Mouse (Mus musculus) 416B (cell line): ENCODE data around the gene Pkn1.

Experiments used
- DNase-seq: peaks from one replicate; pipeline ENCODE4 v3.0.0; 2011; ENCODE audit warnings: low read depth

The Pkn1 gene

DNA sequence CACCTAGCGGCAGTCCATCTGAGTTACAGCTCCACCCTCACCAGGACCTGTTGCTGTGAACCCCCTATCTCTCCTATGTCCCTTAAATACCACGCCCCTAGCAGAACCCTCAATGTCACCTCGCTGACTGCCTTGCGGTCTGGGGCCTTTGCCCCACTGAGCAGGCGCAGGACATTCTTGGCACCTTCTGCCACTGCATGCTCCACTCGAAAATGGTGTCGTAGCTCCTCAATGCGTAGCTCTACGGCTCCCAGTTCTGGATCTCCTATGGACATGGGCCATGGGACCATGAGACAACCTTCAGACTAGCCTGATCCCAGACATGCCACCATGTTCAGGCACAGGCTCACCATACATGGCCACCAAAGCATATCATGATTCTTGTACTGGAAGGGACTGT lies 14.5 kb downstream of the Pkn1 start:
- no peak for DNase-seq

DNA sequence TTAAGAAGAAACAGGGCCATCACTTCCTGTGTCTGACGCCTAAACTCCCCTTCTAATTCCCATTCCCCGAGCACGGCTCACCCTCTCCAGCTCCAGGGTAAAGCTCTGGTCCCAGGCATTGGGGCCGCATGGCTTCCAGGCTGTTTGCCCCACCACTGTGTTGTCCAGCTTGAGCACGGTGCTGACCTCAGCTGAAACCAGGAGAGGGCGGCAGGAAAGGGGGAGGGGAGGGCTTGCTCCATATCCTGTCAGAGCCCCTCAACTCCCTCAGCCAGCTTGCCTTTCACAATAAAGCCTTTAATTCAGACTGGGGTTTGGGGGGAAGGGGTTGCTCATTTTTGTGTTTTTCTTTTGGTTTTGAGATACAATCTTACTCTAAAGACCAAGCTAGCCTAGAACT lies 17.9 kb downstream of the Pkn1 start:
- DNase-seq, result peak; percentile 58

DNA sequence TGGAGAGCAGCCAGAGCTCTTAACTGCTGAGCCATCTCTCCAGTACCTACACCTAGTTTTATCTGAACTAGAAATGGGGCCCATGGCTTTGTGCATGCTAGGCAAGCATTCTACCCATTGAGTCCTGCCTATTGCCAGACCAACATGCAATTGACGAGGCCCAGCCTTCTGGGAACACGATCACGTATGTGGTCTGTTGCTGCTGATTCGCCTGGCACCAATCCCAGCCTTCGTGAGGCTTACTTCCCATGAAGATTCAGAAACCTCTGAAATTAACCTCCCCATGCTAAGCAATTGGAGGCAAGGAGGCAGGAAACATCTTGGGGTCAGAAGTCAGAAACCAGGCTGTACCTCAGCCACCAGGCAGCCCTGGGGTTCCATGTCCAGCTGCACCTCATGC lies 18.4 kb downstream of the Pkn1 start:
- DNase-seq, result no peak

DNA sequence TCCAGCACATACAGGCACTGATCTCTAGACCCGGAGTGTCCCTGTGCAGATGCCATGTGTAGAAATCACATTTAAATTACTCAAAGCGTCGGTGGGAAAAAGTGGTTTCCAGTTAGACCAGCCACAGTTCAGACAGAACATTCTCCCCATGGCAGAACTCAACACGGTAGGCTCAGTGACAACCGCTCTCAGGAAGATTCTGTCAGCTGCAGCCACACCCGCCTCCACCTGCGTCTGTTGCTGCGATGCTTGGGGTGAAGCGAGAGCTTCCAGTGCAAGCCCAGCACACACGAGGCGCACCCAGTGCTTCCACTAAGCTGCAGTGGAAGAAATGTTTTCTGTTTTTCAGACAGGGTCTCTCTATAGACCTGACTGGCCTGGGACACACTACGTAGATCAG lies 19.1 kb downstream of the Pkn1 start:
- no peak for DNase-seq

DNA sequence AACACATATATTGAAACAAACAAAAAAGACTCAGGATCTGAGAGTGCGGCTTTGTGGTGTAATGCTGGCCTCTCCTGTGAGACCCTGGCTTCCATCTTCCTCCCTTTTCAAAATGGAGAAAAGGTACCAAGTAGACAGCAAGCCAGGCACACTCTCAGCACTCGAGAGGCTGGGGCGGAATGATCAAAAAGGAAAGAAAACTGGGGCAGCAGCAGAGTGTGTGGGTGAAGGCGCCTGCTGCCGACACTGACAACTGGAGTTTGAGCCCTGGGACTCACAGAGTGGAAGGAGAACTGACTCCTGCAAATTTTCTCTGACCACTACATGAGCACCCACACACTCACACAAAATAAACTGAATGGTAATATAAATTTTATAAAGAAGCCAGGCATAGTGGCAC lies 24.5 kb downstream of the Pkn1 start:
- DNase-seq, result no peak

DNA sequence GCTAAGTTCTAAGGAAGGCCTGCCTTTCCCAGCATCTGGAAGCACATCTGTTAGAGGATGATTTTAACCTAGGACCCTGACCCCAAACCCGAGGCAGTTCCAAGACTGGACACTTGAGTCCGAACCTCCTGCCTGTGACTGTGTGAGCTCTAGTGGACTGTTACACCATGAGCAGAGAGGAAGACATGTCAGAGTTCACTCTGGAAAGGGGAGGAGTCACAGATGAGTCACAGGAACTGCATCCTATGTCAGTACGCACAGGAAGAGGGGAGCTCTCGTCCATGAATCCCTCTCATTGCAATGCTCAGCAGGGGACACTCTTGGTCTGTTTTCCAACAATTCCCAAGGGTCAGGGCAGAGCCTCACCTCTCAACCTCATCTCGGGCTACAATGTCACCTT lies 26.0 kb downstream of the Pkn1 start:
- DNase-seq, result peak; percentile 54

DNA sequence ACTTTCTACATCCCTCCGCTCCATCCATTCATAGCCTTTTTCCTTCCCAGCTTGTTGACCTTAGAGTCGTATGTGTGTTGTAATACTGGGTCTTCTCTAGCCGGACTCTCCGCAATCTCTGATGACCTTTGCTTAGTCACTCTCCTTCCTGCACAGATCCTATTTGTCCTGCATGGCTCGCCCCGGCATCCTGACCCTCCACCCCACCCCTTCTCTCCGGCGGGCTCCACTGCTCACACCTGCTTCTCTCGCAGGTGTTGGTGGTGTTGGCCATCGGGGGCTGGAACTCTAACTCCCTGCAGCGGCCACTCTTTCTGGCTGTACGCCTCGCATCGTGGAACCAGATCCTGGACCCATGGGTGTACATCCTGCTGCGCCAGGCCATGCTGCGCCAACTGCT lies 30.0 kb downstream of the Pkn1 start:
- DNase-seq, result no peak

DNA sequence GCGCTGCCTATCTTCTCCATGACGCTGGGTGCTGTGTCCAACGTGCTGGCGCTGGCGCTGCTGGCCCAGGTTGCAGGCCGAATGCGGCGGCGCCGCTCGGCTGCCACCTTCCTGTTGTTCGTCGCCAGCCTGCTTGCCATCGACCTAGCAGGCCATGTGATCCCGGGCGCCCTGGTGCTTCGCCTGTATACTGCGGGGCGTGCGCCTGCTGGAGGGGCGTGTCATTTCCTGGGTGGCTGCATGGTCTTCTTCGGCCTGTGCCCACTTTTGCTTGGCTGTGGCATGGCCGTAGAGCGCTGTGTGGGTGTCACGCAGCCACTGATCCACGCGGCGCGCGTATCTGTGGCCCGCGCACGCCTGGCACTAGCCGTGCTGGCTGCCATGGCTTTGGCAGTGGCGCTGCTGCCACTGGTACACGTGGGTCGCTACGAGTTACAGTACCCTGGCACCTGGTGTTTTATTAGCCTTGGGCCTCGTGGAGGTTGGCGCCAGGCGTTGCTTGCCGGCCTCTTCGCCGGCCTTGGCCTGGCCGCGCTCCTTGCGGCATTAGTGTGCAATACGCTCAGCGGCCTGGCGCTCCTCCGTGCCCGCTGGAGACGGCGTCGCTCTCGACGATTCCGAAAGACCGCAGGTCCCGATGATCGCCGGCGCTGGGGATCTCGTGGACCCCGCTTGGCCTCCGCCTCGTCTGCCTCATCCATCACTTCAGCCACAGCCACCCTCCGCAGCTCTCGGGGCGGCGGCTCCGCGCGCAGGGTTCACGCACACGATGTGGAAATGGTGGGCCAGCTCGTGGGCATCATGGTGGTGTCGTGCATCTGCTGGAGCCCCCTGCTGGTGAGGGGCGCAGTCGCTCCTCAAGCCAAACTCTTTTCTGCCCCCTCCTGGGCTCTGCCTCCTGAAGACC lies 30.7 kb downstream of the Pkn1 start:
- no peak for DNase-seq

DNA sequence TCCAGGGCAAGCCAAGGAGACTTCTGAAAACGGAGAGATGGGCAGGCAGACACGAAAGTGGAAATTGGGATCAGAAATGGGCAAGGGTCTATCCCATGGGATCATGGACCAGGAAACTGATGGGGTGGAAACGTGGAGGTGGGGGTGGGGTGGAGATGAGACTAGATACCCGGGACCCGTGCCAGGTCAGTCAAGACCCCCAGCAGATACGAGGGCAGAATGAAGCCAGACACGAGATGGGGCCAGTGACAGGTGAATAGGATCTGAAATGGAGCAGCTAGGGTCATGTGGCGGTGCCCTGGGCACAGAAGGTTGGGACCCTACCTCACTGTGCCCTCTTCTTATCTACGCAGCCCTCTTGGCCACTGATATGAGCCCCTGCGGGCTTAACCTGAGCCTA lies 31.5 kb downstream of the Pkn1 start:
- no peak for DNase-seq

DNA sequence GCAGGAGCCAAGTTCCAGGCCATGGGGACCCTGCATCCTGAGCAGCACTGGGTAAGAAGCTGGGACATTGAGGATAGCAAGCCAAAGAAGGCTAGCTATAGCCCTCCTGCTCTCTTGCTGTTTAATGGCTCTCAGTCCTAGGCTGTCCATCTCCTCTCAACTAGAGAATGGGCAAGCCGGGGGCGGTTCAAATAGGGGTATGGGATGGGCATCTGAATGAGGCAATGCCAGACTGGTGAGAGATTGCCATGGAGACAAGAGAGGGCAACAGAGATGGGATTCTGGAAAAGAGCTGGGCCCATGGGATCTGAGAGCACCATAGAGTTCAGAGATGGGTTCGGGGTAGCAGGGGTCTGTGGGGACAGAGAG lies 32.1 kb downstream of the Pkn1 start:
- DNase-seq, result no peak

DNA sequence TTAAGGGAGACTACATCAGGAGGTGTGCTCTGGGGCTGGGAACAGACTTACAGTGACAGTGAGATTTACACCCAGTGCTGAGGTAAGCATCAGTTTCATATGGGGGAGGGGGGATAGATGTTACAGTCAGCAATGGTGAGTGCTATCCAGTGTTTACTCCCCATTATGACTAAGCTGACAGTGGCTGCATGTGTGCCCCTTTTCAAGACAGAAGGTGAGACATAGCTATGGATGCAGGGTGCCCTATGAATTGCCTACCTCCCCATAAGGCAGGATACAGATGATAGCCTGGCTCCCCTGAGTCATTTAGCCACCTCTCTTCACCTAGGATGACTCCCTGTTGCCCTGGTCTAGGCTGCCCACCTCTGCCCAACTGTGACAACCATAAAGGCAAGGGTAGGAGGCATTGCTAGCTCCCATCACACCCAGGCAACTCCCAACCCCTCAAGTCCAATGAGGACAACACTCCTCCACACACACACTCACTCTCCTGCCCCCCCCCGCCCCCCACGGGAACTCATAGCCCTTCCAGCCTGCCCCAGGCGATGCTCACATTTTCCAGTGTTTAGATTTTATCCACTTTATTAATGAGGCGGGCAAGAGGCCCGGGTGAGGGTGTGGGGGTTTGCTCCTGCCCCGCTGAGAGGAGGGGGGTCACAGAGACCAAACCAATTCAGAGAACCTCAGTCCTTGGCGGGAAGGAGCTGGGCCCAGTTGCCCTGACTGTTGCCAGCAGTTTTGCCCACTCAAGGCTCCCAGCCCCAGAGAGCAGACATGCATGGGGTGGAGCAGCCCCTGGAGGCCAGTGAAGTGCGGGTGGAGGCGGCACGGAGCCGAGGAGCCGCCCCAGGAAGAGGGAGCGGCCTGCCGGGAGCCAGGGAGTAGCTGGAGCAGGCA lies 32.8 kb downstream of the Pkn1 start, which contains the start of gene Ptger1:
Gene Ptger1 (plus strand): TSS at position 710 of the 897 bp plus-strand sequence.
- DNase-seq, result no peak

DNA sequence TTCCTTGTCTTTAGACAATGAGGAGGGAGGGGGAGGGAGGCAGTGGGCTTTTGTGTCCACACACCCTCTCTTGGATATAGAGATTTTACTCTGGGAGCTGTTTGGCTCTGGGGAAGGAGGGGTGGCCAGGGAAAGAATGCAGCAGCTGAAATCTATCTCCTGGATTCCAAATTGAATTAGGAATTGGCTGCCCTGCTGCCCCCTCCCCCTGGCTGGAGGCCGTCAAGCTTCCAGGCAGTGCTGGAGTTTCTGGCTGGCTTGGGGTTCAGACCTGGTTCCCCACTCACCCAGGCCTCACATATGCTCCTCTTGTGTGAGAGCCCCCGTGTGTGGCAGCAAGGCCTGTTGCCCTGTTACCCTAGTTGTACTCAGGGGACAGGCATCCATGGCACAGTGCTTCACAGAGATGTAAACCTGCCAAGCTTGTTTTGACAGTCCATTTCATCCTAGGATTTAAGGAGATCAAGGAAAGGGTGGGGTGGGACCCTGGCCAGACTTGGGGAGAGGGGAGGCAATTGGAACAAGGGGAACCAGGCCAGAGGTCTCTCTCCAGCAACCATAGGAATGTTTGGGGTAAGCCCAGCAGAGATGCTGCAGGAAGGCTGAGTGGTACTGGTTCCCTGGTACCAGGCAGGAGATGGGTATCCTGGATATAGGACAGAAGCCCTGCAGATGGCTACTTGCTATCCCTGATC lies 33.9 kb downstream of the Pkn1 start:
- DNase-seq, result no peak

DNA sequence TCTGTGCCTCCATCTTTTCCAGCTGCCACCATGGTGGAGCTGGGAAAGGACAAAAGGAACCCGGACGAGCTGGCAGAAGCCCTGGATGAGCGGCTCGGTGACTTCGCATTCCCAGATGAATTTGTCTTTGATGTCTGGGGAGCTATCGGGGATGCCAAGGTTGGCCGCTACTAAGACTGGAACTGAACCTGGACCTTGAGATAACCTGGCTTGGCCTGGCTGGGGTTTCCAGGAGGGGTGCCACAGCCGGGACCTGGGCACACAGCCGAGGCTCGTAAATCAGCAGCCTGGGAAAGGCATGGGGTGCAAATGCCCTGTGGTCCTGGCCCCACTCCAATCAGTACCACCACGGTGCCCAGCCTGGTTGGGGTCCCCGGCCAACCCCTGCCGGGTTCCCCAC lies 34.9 kb downstream of the Pkn1 start:
- DNase-seq, result no peak

DNA sequence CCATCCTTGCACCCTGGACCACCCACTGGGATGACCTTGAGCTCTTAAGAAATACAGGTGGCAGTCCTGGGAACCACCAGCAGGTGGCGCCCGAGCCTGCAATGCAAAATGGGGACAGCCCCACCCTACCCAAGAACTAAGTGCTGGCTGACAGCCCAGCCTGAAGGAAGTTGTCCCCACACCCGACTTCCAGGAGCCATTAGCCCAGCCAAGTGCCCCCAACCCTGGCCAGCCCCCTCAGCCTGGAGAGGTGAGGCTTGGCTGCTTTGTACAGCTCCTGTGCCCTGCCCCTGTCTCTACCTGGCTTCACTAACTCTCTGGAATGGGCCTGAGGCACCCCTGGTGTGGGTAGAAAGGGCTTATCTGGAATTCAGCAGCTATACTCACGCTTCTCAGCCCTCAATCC lies 36.6 kb downstream of the Pkn1 start:
- DNase-seq, result peak; percentile 92

DNA sequence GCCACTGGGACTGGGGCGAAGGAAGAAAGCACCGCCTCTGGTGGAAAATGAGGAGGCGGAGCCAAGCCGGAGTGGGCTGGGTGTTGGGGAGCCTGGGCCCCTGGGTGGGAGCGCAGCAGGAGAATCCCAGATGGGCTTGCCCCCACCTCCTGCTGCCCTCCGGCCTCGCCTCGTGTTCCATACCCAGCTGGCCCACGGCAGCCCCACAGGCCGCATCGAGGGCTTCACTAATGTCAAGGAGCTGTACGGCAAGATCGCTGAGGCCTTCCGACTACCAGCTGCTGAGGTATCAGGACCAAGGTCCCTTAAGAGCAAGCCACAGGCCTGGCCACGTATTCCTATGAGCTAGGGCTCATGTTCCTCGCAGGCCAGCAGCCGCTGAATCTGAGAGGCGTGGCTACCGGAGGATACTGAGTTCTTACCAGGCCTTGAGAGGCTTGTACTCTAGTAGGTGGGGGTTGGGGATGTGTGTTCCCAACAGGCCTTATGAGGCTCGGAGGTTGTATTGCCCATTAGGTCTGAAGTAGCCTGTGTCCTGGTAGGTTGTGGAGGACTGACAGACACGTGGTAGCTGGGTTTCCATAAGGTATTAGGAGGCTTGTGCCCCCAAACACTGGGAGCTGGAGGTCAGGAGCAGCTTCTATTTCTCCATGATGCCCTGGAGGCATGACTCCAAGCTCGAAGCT lies 37.8 kb downstream of the Pkn1 start:
- DNase-seq, result no peak

DNA sequence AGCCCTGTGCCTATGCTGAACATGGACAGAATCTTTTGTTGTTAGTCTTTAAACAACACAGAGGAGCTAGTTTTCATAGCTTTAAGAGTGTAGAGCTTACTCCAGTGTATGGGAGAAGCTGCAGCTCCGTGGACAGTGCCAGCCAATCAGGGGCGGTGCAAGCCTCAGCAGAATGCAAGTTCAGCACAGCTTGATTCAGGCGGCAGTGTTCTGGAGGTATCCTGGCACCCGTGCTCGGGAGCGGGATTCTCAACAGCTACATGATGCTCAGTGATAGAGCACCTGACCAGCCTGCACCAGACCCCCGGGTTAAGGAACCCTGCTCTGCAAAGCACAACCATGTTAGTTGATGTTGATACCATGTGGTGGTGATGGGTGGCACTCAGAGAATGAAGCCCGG lies 38.4 kb downstream of the Pkn1 start:
- no peak for DNase-seq

DNA sequence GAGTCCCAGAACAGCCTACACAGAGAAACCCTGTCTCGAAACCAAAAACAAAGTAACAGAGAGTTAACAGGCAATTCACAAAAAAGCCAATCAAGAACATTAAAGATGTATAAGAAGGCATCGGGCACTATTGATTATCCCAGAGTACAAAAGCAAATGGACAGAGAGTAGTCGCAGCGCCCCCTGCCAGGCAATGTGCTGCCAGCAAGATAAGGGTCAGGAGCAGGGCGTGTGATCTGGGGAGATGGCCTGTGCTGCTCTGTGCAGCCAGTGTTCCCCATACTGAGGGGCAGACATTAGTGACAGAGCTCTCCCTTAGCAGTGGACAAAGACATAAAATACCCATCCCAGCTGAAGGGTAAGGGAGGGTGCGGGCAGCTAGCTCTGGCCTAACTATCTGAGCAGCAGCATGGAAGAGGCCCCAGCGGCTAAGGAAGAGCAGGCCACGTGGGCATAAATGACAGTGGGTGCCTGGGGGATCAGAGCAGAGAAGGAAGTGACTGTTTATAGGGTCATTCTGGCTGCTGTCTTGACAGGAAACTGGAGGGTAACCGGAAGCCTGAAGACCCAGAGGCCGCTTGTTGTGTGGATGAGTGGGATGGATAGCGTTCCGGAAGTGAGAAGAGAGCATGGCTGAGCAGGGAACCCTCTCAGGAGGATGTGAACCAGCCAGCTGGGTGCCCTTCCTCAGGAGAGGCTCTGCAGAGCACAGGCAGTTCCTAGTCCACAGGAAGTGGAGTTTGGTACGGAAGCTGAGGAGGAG lies 42.3 kb downstream of the Pkn1 start:
- peak; percentile 31 for DNase-seq

DNA sequence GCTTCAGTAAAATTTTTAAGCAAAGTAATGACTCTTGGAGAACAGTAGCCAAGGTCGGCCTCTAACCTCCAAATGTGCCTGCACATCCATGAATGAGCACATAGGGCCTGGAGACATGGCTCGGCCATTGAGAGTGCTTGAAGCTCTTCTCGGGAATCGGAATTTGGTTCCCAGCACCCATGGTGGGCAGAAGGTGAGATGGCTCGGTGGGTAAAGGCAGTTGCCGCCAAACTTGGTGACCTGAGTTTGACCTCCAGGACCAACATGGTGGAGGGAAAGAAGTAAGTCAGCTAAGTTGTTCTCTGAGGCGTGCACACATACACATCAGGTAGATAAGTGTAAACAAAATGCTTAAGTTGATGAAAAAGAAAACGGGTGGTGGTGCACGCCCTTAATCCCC lies 42.9 kb downstream of the Pkn1 start:
- no peak for DNase-seq

DNA sequence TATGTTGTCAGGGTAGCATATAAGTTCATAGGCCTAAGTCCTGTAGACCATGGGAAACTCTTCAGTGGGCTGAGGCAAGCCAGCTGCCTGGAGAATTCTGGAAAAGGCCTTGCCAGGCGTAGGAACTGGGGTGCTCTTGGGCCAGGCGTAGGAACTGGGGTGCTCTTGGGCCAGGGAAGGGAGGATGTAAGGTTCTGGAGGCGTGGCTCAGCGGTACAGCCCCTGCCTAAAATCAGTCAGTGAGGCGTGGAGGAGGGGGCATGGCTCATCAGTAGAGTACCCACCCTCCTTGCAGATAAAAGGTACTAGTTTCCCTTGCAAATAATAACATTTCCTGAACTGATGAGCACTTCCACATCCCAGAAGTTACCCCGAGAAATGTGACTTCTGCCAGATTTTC lies 44.3 kb downstream of the Pkn1 start:
- DNase-seq, result no peak

DNA sequence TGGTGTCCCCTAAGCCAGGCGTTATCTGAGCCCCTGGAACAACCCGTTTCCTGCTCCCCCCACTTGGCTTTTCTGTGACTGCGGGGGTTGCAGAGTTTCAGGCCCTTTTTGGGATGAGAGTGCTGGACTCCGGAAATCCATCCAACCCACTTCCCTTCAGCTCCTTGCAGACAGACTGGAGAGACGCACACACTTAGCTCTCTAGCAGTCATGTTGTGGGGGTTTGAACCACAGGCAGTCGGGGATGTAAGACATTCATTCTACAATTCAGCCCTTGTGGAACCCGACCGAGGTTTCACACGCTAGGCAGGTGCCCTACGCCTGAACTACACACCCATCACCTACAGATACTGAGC lies 45.3 kb downstream of the Pkn1 start:
- DNase-seq, result no peak
